Mouse (Mus musculus) adrenal gland, postnatal 36 days (tissue): ENCODE measurements around the gene 9330161L09Rik. TPM values are rescaled to one million over a fixed set of nuclear protein-coding genes. Genes with fewer than 3 reads are reported as not detected.

Source experiments
- total RNA-seq, 2 experiments: library from RNA; stranded (reverse); gene quantifications; 2 replicates each; pipeline ENCODE4 v1.2.3; 2021

Gene 9330161L09Rik
- total RNA-seq, 2 experiments from 2014 or later: 1.5 to 1.7 TPM

Other genes starting within 250 kb of the 9330161L09Rik start
- 1 to 10 TPM; 2.1 to 2.6 TPM for gene Prima1, start 165.7 kb downstream of the 9330161L09Rik start, total RNA-seq
- not detected for gene Fam181a, start 96.8 kb downstream of the 9330161L09Rik start, total RNA-seq
- gene Asb2, start 51.8 kb downstream of the 9330161L09Rik start, total RNA-seq: 1 to 10 TPM; 1.1 to 1.3 TPM
- 1 to 10 TPM; 2.8 to 3.7 TPM for gene Otub2, start 19.1 kb downstream of the 9330161L09Rik start, total RNA-seq
- 100 to 1,000 TPM; 121 to 122 TPM for gene Ddx24, start 18.0 kb upstream of the 9330161L09Rik start, total RNA-seq
- gene Ifi27, start 26.4 kb upstream of the 9330161L09Rik start, total RNA-seq: 1,000 to 10,000 TPM; 1,339 to 1,709 TPM
- gene Ifi27l2a, start 35.9 kb upstream of the 9330161L09Rik start, total RNA-seq: 100 to 1,000 TPM; 128 to 279 TPM
- gene Ifi27l2b, start 49.4 kb upstream of the 9330161L09Rik start, total RNA-seq: not detected
- gene Ppp4r4, start 124.5 kb upstream of the 9330161L09Rik start, total RNA-seq: 1 to 10 TPM; 4.0 to 4.4 TPM
- gene Serpina10, start 223.6 kb upstream of the 9330161L09Rik start, total RNA-seq: under 1 TPM; 0.36 to 0.46 TPM
- gene Serpina6, start 249.4 kb upstream of the 9330161L09Rik start, total RNA-seq: 1 to 10 TPM in 1 of 2 experiments, under 1 TPM in 1; 0.63 to 3.9 TPM